Mouse (Mus musculus) bone marrow, adult 2 months (tissue): ENCODE measurements at regions not wholly inside any gene's neighbourhood (a gene's known extent, or its start where the extent isn't known, plus 50 kb on each side); places are given as distances from the start of the nearest gene placed in this dataset.
A peak's percentile ranks its signal among the peaks of the same experiment; 100 is the strongest.

ENCODE experiments used
- H3K27ac ChIP-seq: fragments of 200-500 bp; 2 replicates; pipeline ENCODE4 v1.5.1; 2012; ENCODE audit warnings: low read depth, mild to moderate bottlenecking, control low read depth, inconsistent platforms, low read length; ENCODE audit not compliant: control insufficient read depth, poor library complexity, insufficient read depth
- H3K4me1 ChIP-seq: fragments of 200-500 bp; 2 replicates; pipeline ENCODE4 v1.6.1; 2011; ENCODE audit warnings: low read length; ENCODE audit not compliant: control insufficient read depth, insufficient read depth
- H3K4me3 ChIP-seq: fragments of 200-500 bp; replicated peaks from 2 replicates; pipeline ENCODE3; 2011; ENCODE audit warnings: mild to moderate bottlenecking, low read depth, low read length, control low read depth; ENCODE audit not compliant: control insufficient read depth
- CTCF ChIP-seq: fragments of 200-500 bp; IDR thresholded peaks from 2 replicates; pipeline ENCODE4 v1.5.1; 2011; ENCODE audit warnings: low read length, control low read depth; ENCODE audit not compliant: control insufficient read depth, insufficient read depth
- POLR2A ChIP-seq: fragments of 200-500 bp; IDR thresholded peaks from 2 replicates; pipeline ENCODE4 v1.6.1; 2011; ENCODE audit warnings: low read depth, mild to moderate bottlenecking, control low read depth, low read length, borderline replicate concordance; ENCODE audit not compliant: control insufficient read depth
- WGBS: fragments of 180-500 bp; shearing (Covaris S2); methylation state at CpG from one replicate; pipeline ENCODE4 v1.1.7; 2018; 5-methylcytosine and 5-hydroxymethylcytosine counted together

- WGBS: 55% methylated on average over 17 of the region's 17 CpGs
- H3K4me3 ChIP-seq: no peak overlapping the region
- H3K4me1 ChIP-seq: no peaks in the 10 kb centered on the region; the same call in none of the 2 replicates
- no peak overlapping the region for H3K27ac ChIP-seq
- TF ChIP-seq POLR2A: no peak
- no peak for TF ChIP-seq CTCF
These were observed 52.3 kb upstream of the Cux1 start for GRCm38 (mm10) chr5:136619315-136620231.

- H3K4me1 ChIP-seq: peaks cover under 1% of the 10 kb centered on the region
- no peak overlapping the region for H3K27ac ChIP-seq
- H3K4me3 ChIP-seq: no peak overlapping the region
- TF ChIP-seq POLR2A (no peak), CTCF (no peak)
- WGBS: 39% methylated on average over 12 of the region's 12 CpGs
These were observed 52.9 kb upstream of the Cux1 start for GRCm38 (mm10) chr5:136620234-136620633.

GRCm38 (mm10) chr5:136621336-136622125 lies 54.2 kb upstream of the Cux1 start:
- no peak for TF ChIP-seq CTCF
- no peak for TF ChIP-seq POLR2A
- no peak overlapping the region for H3K27ac ChIP-seq
- H3K4me1 ChIP-seq: peaks cover 2% of the 10 kb centered on the region
- WGBS: 19% methylated on average over 4 of the region's 4 CpGs
- no peak overlapping the region for H3K4me3 ChIP-seq

- Histone ChIP-seq H3K4me1 (peaks cover 2% of the 10 kb centered on the region), H3K27ac (no peak overlapping the region), H3K4me3 (no peak overlapping the region)
- no peak for TF ChIP-seq POLR2A
- no peak for TF ChIP-seq CTCF
- WGBS: 19% methylated on average over 2 of the region's 2 CpGs
These were observed 54.9 kb upstream of the Cux1 start for GRCm38 (mm10) chr5:136622152-136622551.

GRCm38 (mm10) chr5:136622721-136623542 lies 55.6 kb upstream of the Cux1 start:
- 5% methylated on average over 43 of the region's 43 CpGs for WGBS
- Histone ChIP-seq H3K4me1 (peaks cover 2% of the 10 kb centered on the region), H3K27ac (peak overlapping the region; percentile 61; the same call in 1 of the 2 replicates), H3K4me3 (peak overlapping the region; percentile 66)
- TF ChIP-seq CTCF (peak; percentile 78), POLR2A (peak; percentile 27; the same call in 1 of the 2 replicates)

- H3K4me1 ChIP-seq: peaks cover 4% of the 10 kb centered on the region
- no peak overlapping the region for H3K27ac ChIP-seq
- WGBS: 39% methylated on average over 6 of the region's 6 CpGs
- H3K4me3 ChIP-seq: no peak overlapping the region
- TF ChIP-seq CTCF: no peak
- TF ChIP-seq POLR2A: no peak
These were observed 56.5 kb upstream of the Cux1 start for GRCm38 (mm10) chr5:136623791-136624190.

GRCm38 (mm10) chr5:136625176-136625991 lies 58.1 kb upstream of the Cux1 start:
- Histone ChIP-seq H3K27ac (peak overlapping the region; percentile 84), H3K4me3 (no peak overlapping the region), H3K4me1 (peaks cover 4% of the 10 kb centered on the region)
- no peak for TF ChIP-seq POLR2A
- no peak for TF ChIP-seq CTCF
- 7% methylated on average over 13 of the region's 13 CpGs for WGBS
